Mouse (Mus musculus) cerebellum, adult 2 months (tissue): ENCODE data around the gene Bbs9. TPM values are rescaled to one million over a fixed set of nuclear protein-coding genes. Genes with fewer than 3 reads are reported as not detected.
A peak's percentile ranks its signal among the peaks of the same experiment; 100 is the strongest.

Experiments used
- DNase-seq, 2 experiments: peaks; one replicate each; pipeline ENCODE4 v3.0.0; 2021
- H3K27ac ChIP-seq: fragments of 200-500 bp; 2 replicates; pipeline ENCODE4 v1.5.1; 2012; ENCODE audit warnings: low read length, control low read depth, inconsistent platforms; ENCODE audit not compliant: insufficient read depth
- H3K27me3 ChIP-seq: fragments of 200-500 bp; 2 replicates; pipeline ENCODE4 v1.6.1; 2012; ENCODE audit warnings: inconsistent platforms, mild to moderate bottlenecking, low read length, moderate library complexity; ENCODE audit not compliant: control insufficient read depth, insufficient read depth
- H3K4me1 ChIP-seq: fragments of 200-500 bp; 2 replicates; pipeline ENCODE4 v1.6.1; 2011; ENCODE audit warnings: low read length; ENCODE audit not compliant: control insufficient read depth, insufficient read depth
- H3K4me3 ChIP-seq: fragments of 200-500 bp; replicated peaks from 2 replicates; pipeline ENCODE3; 2011; ENCODE audit warnings: mild to moderate bottlenecking, low read depth, low read length, control low read depth; ENCODE audit not compliant: insufficient read depth
- CTCF ChIP-seq: fragments of 200-500 bp; IDR thresholded peaks from 2 replicates; pipeline ENCODE4 v1.5.1; 2011; ENCODE audit warnings: low read depth, mild to moderate bottlenecking, control low read depth, low read length, moderate library complexity, borderline replicate concordance; ENCODE audit not compliant: insufficient read depth
- POLR2A ChIP-seq: fragments of 200-500 bp; IDR thresholded peaks from 2 replicates; pipeline ENCODE4 v1.6.1; 2011; ENCODE audit warnings: low read length, control low read depth, borderline replicate concordance; ENCODE audit not compliant: insufficient read depth
- WGBS: fragments of 180-500 bp; shearing (Covaris S2); methylation state at CpG from one replicate; pipeline ENCODE4 v1.1.7; 2018; 5-methylcytosine and 5-hydroxymethylcytosine counted together
- polyA plus RNA-seq: library from polyadenylated mRNA; depleted of rRNA; stranded (reverse); fragments of >200 nt; gene quantifications from 2 replicates; pipeline ENCODE4 v1.2.3, GENCODE M21; 2012

Bbs9 gene
- polyA plus RNA-seq, 1 experiment = 15.4 TPM

DNA sequence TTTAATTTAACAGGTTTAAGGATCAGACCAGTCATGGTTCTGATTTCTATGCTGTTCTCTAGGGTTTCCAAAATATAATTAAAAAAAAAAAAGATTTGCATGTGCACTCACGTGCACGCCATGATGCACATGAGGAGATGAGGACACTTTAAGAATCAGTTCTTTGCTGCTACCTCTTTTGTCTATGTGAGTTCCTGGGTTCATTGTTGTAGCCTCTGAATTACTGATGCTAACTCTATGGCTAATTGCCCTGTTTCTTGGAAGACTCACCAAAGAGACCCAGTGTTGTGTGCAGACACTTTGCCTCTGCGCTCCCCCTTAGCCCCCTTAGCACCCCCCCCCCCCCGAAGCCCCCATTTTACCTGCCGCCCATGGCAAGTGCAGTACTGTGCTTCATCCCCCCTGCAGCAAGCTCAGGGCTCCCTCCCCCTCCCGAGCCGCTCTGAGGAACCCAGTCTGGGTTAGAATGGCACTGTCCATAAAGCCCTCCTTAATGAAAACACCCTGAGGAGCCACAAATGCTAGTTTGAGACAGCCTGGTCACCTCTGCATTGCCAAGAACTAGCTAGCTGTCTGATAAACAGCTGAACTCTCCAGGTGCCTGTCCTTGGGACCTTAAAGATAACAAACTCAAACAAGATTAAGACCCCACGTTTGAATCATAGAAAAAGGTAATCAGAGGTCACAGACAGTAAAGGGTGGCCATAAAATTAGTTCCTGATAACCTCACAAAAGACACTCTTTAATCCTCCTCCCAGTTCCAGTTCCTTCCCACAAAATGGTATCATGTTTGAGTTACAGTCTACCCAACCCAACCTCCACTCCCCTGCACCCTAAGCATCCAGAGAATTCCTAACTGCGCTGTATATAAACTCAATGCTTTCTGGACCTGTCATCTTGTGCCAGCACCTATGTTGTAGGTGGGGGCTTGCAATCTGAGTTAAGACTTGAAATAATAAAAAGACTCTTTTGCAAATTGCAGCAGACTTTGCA is 69.1 kb downstream of the Bbs9 start:
- TF ChIP-seq POLR2A (no peak), CTCF (no peak)
- Histone ChIP-seq H3K4me3 (no peak overlapping the region), H3K4me1 (no peaks in the 10 kb centered on the region), H3K27ac (no peak overlapping the region), H3K27me3 (no peaks in the 10 kb centered on the region)
- WGBS = 69% methylated on average over 9 of the region's 9 CpGs
- DNase-seq = no peak

DNA sequence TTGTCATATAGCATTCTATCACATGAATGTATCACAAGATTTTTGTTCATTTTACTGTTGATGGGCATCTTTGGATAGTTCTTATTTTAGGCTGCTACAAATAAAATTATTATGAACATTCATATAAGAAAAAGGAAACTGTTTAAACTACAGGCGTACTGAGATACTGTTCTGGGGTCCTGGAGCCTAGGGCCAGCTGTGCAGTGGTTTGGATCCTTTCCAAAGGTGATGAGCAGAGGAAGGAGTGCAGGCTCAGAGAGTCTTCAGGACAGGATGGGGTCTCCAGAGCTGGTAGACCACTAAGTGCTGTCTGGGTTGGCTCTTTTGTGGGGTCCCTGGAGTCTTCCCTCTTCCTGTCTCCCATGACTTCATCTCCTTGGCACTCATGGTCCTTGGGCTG is 75.8 kb downstream of the Bbs9 start:
- Histone ChIP-seq H3K27me3 (no peaks in the 10 kb centered on the region), H3K27ac (no peak overlapping the region), H3K4me3 (no peak overlapping the region), H3K4me1 (no peaks in the 10 kb centered on the region)
- 83% methylated on average over 1 of the region's 1 CpGs for WGBS
- no peak for DNase-seq
- TF ChIP-seq POLR2A (no peak), CTCF (no peak)

DNA sequence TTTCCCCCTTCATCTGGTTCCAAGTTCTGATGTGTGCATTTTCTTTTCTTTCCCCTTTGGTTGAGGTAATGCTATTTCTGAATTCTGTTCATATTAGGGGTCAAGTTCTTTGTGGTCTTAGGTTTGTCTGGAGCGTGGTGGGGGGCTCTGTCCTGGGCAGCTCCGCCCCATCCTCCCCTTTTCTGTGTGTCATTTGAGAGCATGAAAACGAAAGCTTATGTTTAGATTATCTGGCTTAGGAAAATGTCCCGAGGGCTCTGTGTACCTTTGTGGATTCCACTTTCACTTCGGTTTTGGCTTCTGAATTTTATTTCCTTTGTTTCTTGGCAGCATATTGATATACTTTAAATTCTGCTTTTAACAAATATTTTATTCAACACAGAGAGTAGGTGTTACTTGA is 80.6 kb downstream of the Bbs9 start:
- DNase-seq = no peak
- TF ChIP-seq POLR2A = no peak
- WGBS = 82% methylated on average over 5 of the region's 5 CpGs

DNA sequence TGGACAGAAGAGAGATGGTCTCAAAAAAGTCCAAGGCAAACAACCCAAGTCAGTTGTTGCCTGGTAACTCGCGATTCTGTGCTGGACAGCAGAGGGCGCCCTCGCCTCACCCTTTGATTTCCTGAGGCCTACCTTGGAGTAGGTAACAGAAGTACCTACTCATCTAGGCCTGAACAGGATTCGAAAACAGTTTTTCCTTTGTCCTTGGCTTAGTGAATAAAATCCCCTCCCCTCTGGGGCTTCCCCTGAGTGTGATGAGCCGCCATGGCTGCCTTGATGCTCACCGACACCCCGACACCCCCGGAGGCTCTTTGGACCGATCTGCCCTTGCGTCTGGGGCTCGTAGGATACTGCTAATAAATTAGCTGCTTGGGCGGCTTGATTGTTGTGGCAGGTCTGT is 82.0 kb downstream of the Bbs9 start:
- WGBS = 65% methylated on average over 13 of the region's 13 CpGs
- DNase-seq = peak; percentile 33 to 67
- no peaks in the 10 kb centered on the region for H3K27me3 ChIP-seq

More for the DNA sequence above, 80.6 kb downstream of the Bbs9 start:
- H3K27ac ChIP-seq = no peak overlapping the region
- no peak overlapping the region for H3K4me3 ChIP-seq
- H3K27me3 ChIP-seq = no peaks in the 10 kb centered on the region
- H3K4me1 ChIP-seq = no peaks in the 10 kb centered on the region

DNA sequence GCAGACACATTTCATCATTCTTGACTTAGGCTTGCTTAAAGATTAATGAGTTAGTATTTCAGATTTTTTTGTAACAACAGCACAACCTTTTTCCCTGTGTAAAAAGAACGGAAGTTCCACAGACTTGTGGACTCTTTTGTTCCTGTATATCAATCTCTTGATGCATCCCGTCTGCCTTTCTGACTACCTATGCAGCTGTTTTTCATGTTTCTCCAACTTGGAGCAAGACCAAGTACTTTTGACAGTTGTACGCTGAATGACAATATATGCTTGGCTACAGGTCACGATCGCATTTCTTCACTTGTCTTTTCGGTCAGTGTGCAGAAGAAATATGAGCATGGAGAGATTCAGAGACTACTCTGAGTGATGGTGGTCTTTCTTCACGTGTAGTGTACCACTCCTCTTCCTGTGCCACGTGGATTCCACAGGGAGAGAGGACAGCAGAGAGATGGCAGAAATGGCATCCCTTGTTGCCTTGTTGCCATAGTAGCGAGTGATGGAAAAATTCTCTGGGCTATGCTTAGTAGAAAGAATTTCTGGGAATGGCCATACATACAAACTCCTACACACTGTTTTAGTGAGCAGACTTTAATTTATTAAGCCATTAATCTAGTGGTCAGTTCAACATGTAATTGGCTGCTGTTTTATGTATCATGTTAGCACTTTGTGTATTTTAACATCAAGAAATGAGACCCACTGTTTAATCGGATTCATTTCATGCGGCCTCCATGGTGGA is 88.3 kb downstream of the Bbs9 start:
- H3K27ac ChIP-seq = no peak overlapping the region
- no peaks in the 10 kb centered on the region for H3K27me3 ChIP-seq
- DNase-seq = no peak
- TF ChIP-seq POLR2A (no peak), CTCF (no peak)
- H3K4me1 ChIP-seq = no peaks in the 10 kb centered on the region
- 76% methylated on average over 11 of the region's 11 CpGs for WGBS
- H3K4me3 ChIP-seq = no peak overlapping the region

More for the DNA sequence above, 82.0 kb downstream of the Bbs9 start:
- no peak overlapping the region for H3K27ac ChIP-seq
- TF ChIP-seq POLR2A = no peak
- TF ChIP-seq CTCF = peak; percentile 85
- no peak overlapping the region for H3K4me3 ChIP-seq
- no peaks in the 10 kb centered on the region for H3K4me1 ChIP-seq

DNA sequence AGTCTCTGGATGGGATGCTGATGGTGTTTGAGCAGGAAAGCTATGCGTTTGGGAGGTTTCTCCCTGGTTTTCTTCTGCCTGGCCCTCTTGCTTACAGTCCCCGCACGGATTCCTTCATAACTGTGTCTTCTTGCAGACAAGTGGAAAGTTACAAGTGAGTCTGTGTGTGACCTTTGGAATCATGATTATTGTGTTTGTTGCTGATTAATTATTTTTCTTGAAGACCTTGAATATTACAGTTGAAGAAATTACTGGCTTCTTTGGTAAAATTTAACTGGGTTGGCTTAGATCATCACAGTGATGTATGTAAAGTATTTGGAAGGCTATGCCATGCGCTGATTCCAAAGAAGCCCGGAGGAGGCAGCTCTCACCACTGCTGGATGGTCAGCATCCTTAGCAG is 92.2 kb downstream of the Bbs9 start:
- no peaks in the 10 kb centered on the region for H3K27me3 ChIP-seq
- WGBS = 94% methylated on average over 5 of the region's 5 CpGs
- H3K4me1 ChIP-seq = no peaks in the 10 kb centered on the region
- no peak overlapping the region for H3K27ac ChIP-seq
- H3K4me3 ChIP-seq = no peak overlapping the region
- no peak for DNase-seq
- TF ChIP-seq CTCF (no peak), POLR2A (no peak)

DNA sequence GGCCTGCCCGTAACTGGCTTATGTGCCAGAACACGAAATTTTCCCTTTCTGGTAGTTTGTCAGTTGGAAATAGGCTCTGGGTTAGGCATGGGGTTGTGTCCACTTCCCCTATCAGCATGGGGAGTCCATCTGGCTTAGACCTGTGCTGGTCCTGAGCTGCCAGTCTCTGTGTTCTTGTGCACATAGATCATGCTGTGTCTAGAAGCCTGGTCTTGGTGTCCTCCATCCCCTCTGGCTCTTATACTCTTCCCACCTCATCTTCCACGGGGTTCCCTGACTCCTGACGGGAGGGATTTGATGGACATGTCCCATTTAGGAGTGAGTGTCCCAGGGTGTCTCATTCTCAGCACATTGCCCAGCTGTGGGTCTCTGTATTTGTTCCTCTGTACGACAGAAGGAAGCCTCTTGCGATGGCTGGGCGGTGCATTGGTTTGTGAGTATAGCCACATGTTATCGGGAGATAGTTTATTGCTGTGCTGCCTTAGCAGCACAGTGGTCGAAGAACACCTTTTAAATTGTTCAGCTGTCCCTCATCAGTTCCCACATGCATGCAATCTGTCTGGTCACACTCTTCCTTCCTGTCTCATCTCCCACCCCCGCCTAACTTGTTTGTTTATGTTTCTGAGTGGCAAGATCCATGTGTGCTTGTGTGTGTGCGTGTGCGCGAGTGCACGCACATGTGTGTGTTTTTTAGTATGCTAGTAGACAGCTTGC is 101.1 kb downstream of the Bbs9 start:
- TF ChIP-seq CTCF = no peak
- WGBS = 72% methylated on average over 14 of the region's 14 CpGs
- Histone ChIP-seq H3K4me3 (no peak overlapping the region), H3K4me1 (no peaks in the 10 kb centered on the region), H3K27ac (no peak overlapping the region), H3K27me3 (no peaks in the 10 kb centered on the region)
- DNase-seq = peak in 1 of 2 experiments; percentile 9
